In the genomic region with DNA sequence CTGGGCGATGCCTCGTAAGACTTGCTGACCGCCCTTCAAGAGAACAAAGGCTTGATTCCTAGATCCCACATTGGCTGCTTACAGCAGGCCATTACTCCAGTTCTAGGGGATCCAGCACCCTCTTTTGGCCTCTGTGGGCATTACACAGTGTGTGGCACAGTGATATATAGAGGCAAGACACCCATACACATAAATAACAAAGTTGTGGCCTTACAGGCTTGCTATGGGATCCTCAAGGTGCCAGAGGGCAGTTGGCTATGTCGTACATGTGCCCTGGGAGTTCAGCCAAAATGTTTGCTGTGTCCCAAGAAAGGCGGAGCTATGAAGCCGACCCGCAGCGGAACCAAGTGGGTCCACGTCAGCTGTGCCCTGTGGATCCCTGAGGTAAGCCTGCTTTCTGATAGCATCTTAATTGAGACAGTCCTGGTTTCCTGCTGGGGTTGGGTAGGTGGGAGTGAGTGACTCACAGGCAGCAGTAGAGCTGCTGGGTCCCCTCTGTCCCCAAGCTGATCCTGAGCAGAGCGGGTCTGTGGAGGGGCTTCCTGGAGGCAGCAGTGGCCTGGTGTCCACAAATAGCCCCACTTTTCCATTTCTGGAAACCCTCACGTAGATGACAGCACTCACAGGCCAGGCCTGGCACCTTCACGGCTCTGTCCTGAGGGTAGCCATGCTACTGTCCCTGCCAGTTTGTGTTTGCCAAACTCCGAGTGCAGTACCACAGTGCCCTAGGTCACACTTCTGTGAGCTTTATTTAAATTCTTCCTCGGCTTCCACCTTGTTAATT, we compare ENCODE assay signal across 7 mouse cellular contexts. TPM values are rescaled to one million over a fixed set of nuclear protein-coding genes. Genes with fewer than 3 reads are reported as not detected.
DNase-seq lines count a peak whose midpoint lies in the region; ATAC-seq lines count a peak whose summit lies in the region.

No protein-coding gene starts in this region.

- no peak overlapping the region for H3K4me2 ChIP-seq in hindbrain, embryonic 14.5 days (replicated peaks)
- H3K4me2 ChIP-seq in liver, embryonic 11.5 days, result no peak overlapping the region
- H3K4me2 ChIP-seq in neural tube, embryonic 14.5 days (ENCODE audit: low read depth, low read length), result no peak overlapping the region

- peaks cover 15% of the 10 kb centered on the region for H3K4me1 ChIP-seq in hindbrain, embryonic 14.5 days (replicated peaks; ENCODE audit: control insufficient read depth, insufficient read depth, low read length)
- H3K4me1 ChIP-seq in liver, embryonic 11.5 days (replicated peaks; ENCODE audit: control insufficient read depth, insufficient read depth, low read length), result no peaks in the 10 kb centered on the region
- peaks cover 15% of the 10 kb centered on the region for H3K4me1 ChIP-seq in neural tube, embryonic 14.5 days (ENCODE audit: control insufficient read depth, insufficient read depth, low read length)

- ATAC-seq in CD4-positive, CD25-positive, alpha-beta regulatory T cell, adult 4 months, result peak; percentile 45
- no peak for ATAC-seq in hindbrain, embryonic 14.5 days (ENCODE audit: low FRiP score)
- ATAC-seq in liver, embryonic 11.5 days (replicated peaks; ENCODE audit: low FRiP score), result 0 out of 2 replicates have a peak, but pooled peaks have one; percentile 37
- ATAC-seq in neural tube, embryonic 14.5 days (ENCODE audit: low read depth), result peak; percentile 36; the same call in 1 of the 2 replicates

- H3K27me3 ChIP-seq in hindbrain, embryonic 14.5 days (ENCODE audit: control insufficient read depth, insufficient read depth, low read length), result no peaks in the 10 kb centered on the region
- no peaks in the 10 kb centered on the region for H3K27me3 ChIP-seq in liver, embryonic 11.5 days (replicated peaks; ENCODE audit: control insufficient read depth, insufficient read depth, low read length)
- no peaks in the 10 kb centered on the region for H3K27me3 ChIP-seq in neural tube, embryonic 14.5 days (ENCODE audit: control insufficient read depth, insufficient read depth, low read length)

- peak; percentile 61 for DNase-seq in NIH3T3 (ENCODE audit: low read depth)
- peak; percentile 77 for DNase-seq in cerebellum, adult 9-10 months
- peak; percentile 76 for DNase-seq in gastrocnemius, adult 18-20 months (ENCODE audit: low spot score)
- DNase-seq in hindbrain, embryonic 14.5 days (ENCODE audit: low spot score), result peak; percentile 50
- DNase-seq in liver, embryonic 11.5 days (ENCODE audit: low spot score), result no peak

- H3K36me3 ChIP-seq in hindbrain, embryonic 14.5 days (replicated peaks; ENCODE audit: control insufficient read depth, insufficient read depth), result peaks cover 41% of the 10 kb centered on the region
- peaks cover 10% of the 10 kb centered on the region for H3K36me3 ChIP-seq in liver, embryonic 11.5 days (ENCODE audit: control insufficient read depth, insufficient read depth, low read length)
- no peaks in the 10 kb centered on the region; the same call in 1 of the 2 replicates for H3K36me3 ChIP-seq in neural tube, embryonic 14.5 days (ENCODE audit: control insufficient read depth, insufficient read depth, low read length)

- H3K27ac ChIP-seq in hindbrain, embryonic 14.5 days, result no peak overlapping the region
- no peak overlapping the region for H3K27ac ChIP-seq in liver, embryonic 11.5 days (ENCODE audit: low read depth, low read length)
- no peak overlapping the region for H3K27ac ChIP-seq in neural tube, embryonic 14.5 days (ENCODE audit: low read depth, low read length)

- WGBS in hindbrain, embryonic 14.5 days, result 76% methylated on average over 14 of the region's 14 CpGs
- 91% methylated on average over 14 of the region's 14 CpGs for WGBS in liver, embryonic 11.5 days
- WGBS in neural tube, embryonic 14.5 days, result 72% methylated on average over 14 of the region's 14 CpGs

- no peak overlapping the region for H3K4me3 ChIP-seq in hindbrain, embryonic 14.5 days (replicated peaks; ENCODE audit: low read length)
- no peak overlapping the region for H3K4me3 ChIP-seq in liver, embryonic 11.5 days (ENCODE audit: low read depth, low read length)
- no peak overlapping the region for H3K4me3 ChIP-seq in neural tube, embryonic 14.5 days (ENCODE audit: low read depth, low read length)

- H3K9me3 ChIP-seq in hindbrain, embryonic 14.5 days (ENCODE audit: control insufficient read depth, low read length), result no peaks in the 10 kb centered on the region
- no peaks in the 10 kb centered on the region for H3K9me3 ChIP-seq in liver, embryonic 11.5 days (ENCODE audit: control insufficient read depth, low read length)
- H3K9me3 ChIP-seq in neural tube, embryonic 14.5 days (ENCODE audit: control insufficient read depth, low read length), result no peaks in the 10 kb centered on the region

- no peak overlapping the region for H3K9ac ChIP-seq in hindbrain, embryonic 14.5 days
- H3K9ac ChIP-seq in liver, embryonic 11.5 days (ENCODE audit: low read depth, low read length), result no peak overlapping the region
- H3K9ac ChIP-seq in neural tube, embryonic 14.5 days (replicated peaks; ENCODE audit: low read depth, low read length), result no peak overlapping the region

RNA-seq across cellular contexts. Expression of a gene that starts 44.5 kb away (rescaled TPM):
- 10 to 100 TPM in 1 of 2 experiments, 1 to 10 TPM in 1; 9.9 to 10.1 TPM for polyA plus RNA-seq in CD4-positive, CD25-positive, alpha-beta regulatory T cell, adult 4 months (2017; shearing (Covaris generic))
- 10 to 100 TPM; 17.7 to 19.4 TPM for total RNA-seq in gastrocnemius, adult 18-20 months (2021)
- polyA plus RNA-seq in hindbrain, embryonic 14.5 days (2014; fragmentation: Nextera tagmentation; extraction: Ambion mirVana), result 13.3 and 16.6 TPM in 2 replicates
- 16.7 and 18.6 TPM in 2 replicates for polyA plus RNA-seq in liver, embryonic 11.5 days (2014; fragmentation: Nextera tagmentation; extraction: Ambion mirVana)
- polyA plus RNA-seq in neural tube, embryonic 14.5 days (2014; fragmentation: Nextera tagmentation; extraction: Ambion mirVana), result 11.6 and 13.8 TPM in 2 replicates
